Mouse (Mus musculus): ENCODE data around the gene Myh7b.

- TF ChIP-seq CTCF (IDR thresholded peaks at IDR 0.05; ENCODE audit: borderline replicate concordance, control insufficient read depth, extremely low read depth, insufficient read depth, low read length, poor library complexity) (no peak), POLR2A (IDR thresholded peaks at IDR 0.05; ENCODE audit: control insufficient read depth, extremely low read depth, insufficient read depth, low read length, poor library complexity) (no peak)
These were observed 43.3 kb upstream of the Myh7b start for GRCm38 (mm10) chr2:155567751-155568150.
